Comparison of ENCODE assay signal across 21 mouse cellular contexts in the genomic region with DNA sequence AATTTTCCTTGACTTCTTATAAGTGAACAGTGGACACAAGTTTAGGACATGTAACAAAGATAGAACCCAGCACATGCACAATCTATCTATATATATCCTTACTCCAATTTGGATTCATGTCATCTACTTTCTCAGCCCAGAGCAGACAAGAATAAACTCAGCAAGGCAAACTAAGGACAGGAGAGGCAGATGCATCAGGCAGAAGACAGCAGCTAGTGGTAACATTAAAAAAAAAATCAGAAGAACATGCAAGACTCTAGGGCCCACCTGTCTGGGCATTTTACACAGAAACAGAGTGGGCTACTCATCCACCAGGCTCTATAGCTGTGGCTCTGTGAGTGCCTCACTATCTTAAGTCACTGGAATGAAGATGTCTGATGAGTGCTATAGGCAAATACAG. TPM values are rescaled to one million over a fixed set of nuclear protein-coding genes. Genes with fewer than 3 reads are reported as not detected.
DNase-seq lines count a peak whose midpoint lies in the region; ATAC-seq and TF ChIP-seq lines count a peak whose summit lies in the region.
"Had no signal": no experiment of that assay in that cellular context is flagged by ENCODE, and none has a peak within 500 bp of the region (broad histone marks: within the 10 kb centered on the region; RNA-seq: fewer than 3 reads in every experiment).

No protein-coding gene starts in this region.

- H3K27ac ChIP-seq in gastrocnemius, adult 2 months: peak overlapping the region; percentile 8; the same call in 1 of the 2 replicates
- H3K27ac ChIP-seq in embryonic fibroblast, embryonic 13.5 days (ENCODE audit: insufficient read depth, low read length): peak overlapping the region; percentile 18; the same call in 1 of the 2 replicates
- no peak overlapping the region for H3K27ac ChIP-seq in hindbrain, postnatal 0 days
- H3K27ac ChIP-seq: embryonic facial prominence, embryonic 10.5 days; embryonic facial prominence, embryonic 12.5 days; forebrain, embryonic 10.5 days; forebrain, embryonic 12.5 days had no signal

- no peak for ATAC-seq in hindbrain, postnatal 0 days
- ATAC-seq: forebrain, embryonic 14.5 days; forebrain, embryonic 16.5 days had no signal

- H3K4me3 ChIP-seq in gastrocnemius, adult 2 months: no peak overlapping the region
- H3K4me3 ChIP-seq in embryonic fibroblast, embryonic 13.5 days (ENCODE audit: insufficient read depth, low read length): no peak overlapping the region
- H3K4me3 ChIP-seq in hindbrain, postnatal 0 days (ENCODE audit: low read length): no peak overlapping the region
- H3K4me3 ChIP-seq: embryonic facial prominence, embryonic 10.5 days; embryonic facial prominence, embryonic 12.5 days; erythroblast, embryonic 14.5 days; forebrain, embryonic 10.5 days; forebrain, embryonic 12.5 days had no signal

- DNase-seq in gastrocnemius, adult 2 months: no peak
- DNase-seq in gastrocnemius, postnatal 14 days: no peak
- peak; percentile 39 for DNase-seq in brain, adult 2 months (ENCODE audit: low read depth, low spot score)
- no peak for DNase-seq in adrenal gland, postnatal 14 days
- DNase-seq in hindbrain, postnatal 0 days (ENCODE audit: low spot score): no peak
- DNase-seq: adrenal gland, adult 2 months; adrenal gland, postnatal 10 days; adrenal gland, postnatal 36 days; cerebellum, adult 11-12 months; cerebellum, adult 2 months; cerebellum, adult 9-10 months; cerebellum, postnatal 10 days; cerebellum, postnatal 25 days had no signal

- no peak for TF ChIP-seq POLR2A in embryonic fibroblast, embryonic 13.5 days (IDR thresholded peaks at IDR 0.05; ENCODE audit: low read depth, low read length)

- no peak overlapping the region for H3K4me2 ChIP-seq in hindbrain, postnatal 0 days (ENCODE audit: low read depth, low read length)
- H3K4me2 ChIP-seq: embryonic facial prominence, embryonic 12.5 days; forebrain, embryonic 12.5 days had no signal

- TF ChIP-seq CTCF in gastrocnemius, adult 2 months (IDR thresholded peaks at IDR 0.05): no peak
- no peak for TF ChIP-seq CTCF in embryonic fibroblast, embryonic 13.5 days (IDR thresholded peaks at IDR 0.05; ENCODE audit: borderline replicate concordance, insufficient read depth, low read length)
- no peak for TF ChIP-seq CTCF in hindbrain, postnatal 0 days (IDR thresholded peaks at IDR 0.05; ENCODE audit: low read depth)

- intact Hi-C loops in gastrocnemius, adult 2 months (cut with DNase I): no loop called here
- intact Hi-C loops in gastrocnemius, postnatal 14 days (cut with DNase I; ENCODE audit: low total_unique reads): no loop called here

- H3K27me3 ChIP-seq in hindbrain, postnatal 0 days (ENCODE audit: insufficient read depth, low read length): no peaks in the 10 kb centered on the region
- H3K27me3 ChIP-seq: embryonic facial prominence, embryonic 12.5 days; forebrain, embryonic 12.5 days had no signal

- no peaks in the 10 kb centered on the region for H3K4me1 ChIP-seq in embryonic fibroblast, embryonic 13.5 days (ENCODE audit: control insufficient read depth, insufficient read depth, low read length)
- H3K4me1 ChIP-seq in hindbrain, postnatal 0 days (ENCODE audit: insufficient read depth, low read length): no peaks in the 10 kb centered on the region
- H3K4me1 ChIP-seq: embryonic facial prominence, embryonic 10.5 days; embryonic facial prominence, embryonic 12.5 days; forebrain, embryonic 10.5 days; forebrain, embryonic 12.5 days had no signal

- H3K9me3 ChIP-seq in hindbrain, postnatal 0 days (ENCODE audit: low read length): no peaks in the 10 kb centered on the region
- H3K9me3 ChIP-seq: embryonic facial prominence, embryonic 10.5 days; embryonic facial prominence, embryonic 12.5 days; forebrain, embryonic 10.5 days; forebrain, embryonic 12.5 days had no signal

- peaks cover 11% of the 10 kb centered on the region; the same call in 1 of the 2 replicates for H3K36me3 ChIP-seq in hindbrain, postnatal 0 days (ENCODE audit: insufficient read depth, low read length)

- no peak overlapping the region for H3K9ac ChIP-seq in hindbrain, postnatal 0 days (replicated peaks; ENCODE audit: low read length)
- H3K9ac ChIP-seq: embryonic facial prominence, embryonic 12.5 days; forebrain, embryonic 12.5 days had no signal

RNA-seq across cellular contexts. Expression of a gene that starts 55.0 kb away (rescaled TPM):
- total RNA-seq in gastrocnemius, adult 2 months (2021): 1 to 10 TPM; 1.1 to 1.6 TPM
- 1 to 10 TPM; 2.2 to 2.9 TPM for total RNA-seq in gastrocnemius, postnatal 14 days (2021)
- polyA plus RNA-seq in embryonic fibroblast, embryonic 13.5 days (2011; ENCODE audit: insufficient read length, low read depth, missing spikeins): not detected in 2 replicates
- total RNA-seq in adrenal gland, postnatal 14 days (2021): 3.2 and 4.4 TPM in 2 replicates
- 0.68 and 1.5 TPM in 2 replicates for total RNA-seq in hindbrain, postnatal 0 days (2014; rRNA removed)
- 0.20 and 0.29 TPM in 2 replicates for polyA plus RNA-seq in hindbrain, postnatal 0 days (2015; fragmentation: Nextera tagmentation; extraction: Ambion mirVana)
